Mouse (Mus musculus): ENCODE data around the gene H1fx. TPM values are rescaled to one million over a fixed set of nuclear protein-coding genes. Genes with fewer than 3 reads are reported as not detected.
"Not testable (repeated sequence)": the region's sequence is repeated elsewhere in the genome, so short reads cannot be mapped to it uniquely, and the experiment has no call there.

The H1fx gene
- polyA plus RNA-seq, 1 experiment, result 4.1 TPM

- Histone ChIP-seq H3K4me1 (ENCODE audit: control insufficient read depth, insufficient read depth, low read length) (no peaks in the 10 kb centered on the region), H3K4me3 (replicated peaks; ENCODE audit: extremely low read depth, low read depth, low read length) (no peak overlapping the region)
Measured at GRCm38 (mm10) chr6:88009209-88009608, 27.8 kb upstream of the H1fx start.

GRCm38 (mm10) chr6:88004773-88005172, 23.3 kb upstream of the H1fx start:
- not testable (repeated sequence) for H3K4me1 ChIP-seq (ENCODE audit: control insufficient read depth, insufficient read depth, low read length); H3K4me3 ChIP-seq (replicated peaks; ENCODE audit: extremely low read depth, low read depth, low read length); DNase-seq
- WGBS, result 80% methylated on average over 14 of the region's 14 CpGs

More at GRCm38 (mm10) chr6:88009209-88009608, 27.8 kb upstream of the H1fx start:
- 86% methylated on average over 4 of the region's 4 CpGs for WGBS
- TF ChIP-seq CTCF (IDR thresholded peaks at IDR 0.05; ENCODE audit: insufficient read depth, low read length) (no peak), POLR2A (IDR thresholded peaks at IDR 0.05; ENCODE audit: borderline replicate concordance, extremely low read depth, low read depth, low read length) (no peak)
- DNase-seq, result no peak

GRCm38 (mm10) chr6:88003439-88003838, 22.0 kb upstream of the H1fx start:
- Histone ChIP-seq H3K4me1 (ENCODE audit: control insufficient read depth, insufficient read depth, low read length) (no peaks in the 10 kb centered on the region), H3K4me3 (replicated peaks; ENCODE audit: extremely low read depth, low read depth, low read length) (no peak overlapping the region)
- no peak for DNase-seq
- 74% methylated on average over 4 of the region's 4 CpGs for WGBS
- TF ChIP-seq POLR2A (IDR thresholded peaks at IDR 0.05; ENCODE audit: borderline replicate concordance, extremely low read depth, low read depth, low read length), result no peak
- TF ChIP-seq CTCF (IDR thresholded peaks at IDR 0.05; ENCODE audit: insufficient read depth, low read length), result no peak

GRCm38 (mm10) chr6:87998358-87998757, 16.9 kb upstream of the H1fx start:
- Histone ChIP-seq H3K4me1 (ENCODE audit: control insufficient read depth, insufficient read depth, low read length) (0 out of 2 replicates have a peak, but pooled peaks cover 3% of the 10 kb centered on the region), H3K4me3 (replicated peaks; ENCODE audit: extremely low read depth, low read depth, low read length) (no peak overlapping the region)
- no peak for DNase-seq
- TF ChIP-seq POLR2A (IDR thresholded peaks at IDR 0.05; ENCODE audit: borderline replicate concordance, extremely low read depth, low read depth, low read length) (no peak), CTCF (IDR thresholded peaks at IDR 0.05; ENCODE audit: insufficient read depth, low read length) (no peak)
- WGBS, result 75% methylated on average over 4 of the region's 4 CpGs

GRCm38 (mm10) chr6:87997706-87998265, 16.3 kb upstream of the H1fx start:
- peak; percentile 78 for DNase-seq
- Histone ChIP-seq H3K4me3 (replicated peaks; ENCODE audit: extremely low read depth, low read depth, low read length) (no peak overlapping the region), H3K4me1 (ENCODE audit: control insufficient read depth, insufficient read depth, low read length) (0 out of 2 replicates have a peak, but pooled peaks cover 3% of the 10 kb centered on the region)
- WGBS, result 47% methylated on average over 7 of the region's 7 CpGs
- TF ChIP-seq CTCF (IDR thresholded peaks at IDR 0.05; ENCODE audit: insufficient read depth, low read length) (peak; percentile 47), POLR2A (IDR thresholded peaks at IDR 0.05; ENCODE audit: borderline replicate concordance, extremely low read depth, low read depth, low read length) (no peak)

- Histone ChIP-seq H3K4me3 (replicated peaks; ENCODE audit: extremely low read depth, low read depth, low read length) (no peak overlapping the region), H3K4me1 (ENCODE audit: control insufficient read depth, insufficient read depth, low read length) (0 out of 2 replicates have a peak, but pooled peaks cover 5% of the 10 kb centered on the region)
- WGBS, result 70% methylated on average over 9 of the region's 9 CpGs
- TF ChIP-seq CTCF (IDR thresholded peaks at IDR 0.05; ENCODE audit: insufficient read depth, low read length) (no peak), POLR2A (IDR thresholded peaks at IDR 0.05; ENCODE audit: borderline replicate concordance, extremely low read depth, low read depth, low read length) (no peak)
- no peak for DNase-seq
Measured at GRCm38 (mm10) chr6:87996606-87997005, 15.2 kb upstream of the H1fx start.

- H3K4me1 ChIP-seq (ENCODE audit: control insufficient read depth, insufficient read depth, low read length), result 0 out of 2 replicates have a peak, but pooled peaks cover 5% of the 10 kb centered on the region
- no peak for DNase-seq
- TF ChIP-seq CTCF (IDR thresholded peaks at IDR 0.05; ENCODE audit: insufficient read depth, low read length), result no peak
- no peak for TF ChIP-seq POLR2A (IDR thresholded peaks at IDR 0.05; ENCODE audit: borderline replicate concordance, extremely low read depth, low read depth, low read length)
- H3K4me3 ChIP-seq (replicated peaks; ENCODE audit: extremely low read depth, low read depth, low read length), result no peak overlapping the region
- WGBS, result 54% methylated on average over 4 of the region's 4 CpGs
Measured at GRCm38 (mm10) chr6:87995519-87995918, 14.1 kb upstream of the H1fx start.

GRCm38 (mm10) chr6:87993790-87994571, 12.5 kb upstream of the H1fx start:
- H3K4me3 ChIP-seq (replicated peaks; ENCODE audit: extremely low read depth, low read depth, low read length), result no peak overlapping the region
- DNase-seq, result no peak
- 20% methylated on average over 18 of the region's 18 CpGs for WGBS

GRCm38 (mm10) chr6:87992733-87993132, 11.3 kb upstream of the H1fx start:
- Histone ChIP-seq H3K4me3 (replicated peaks; ENCODE audit: extremely low read depth, low read depth, low read length) (no peak overlapping the region), H3K4me1 (ENCODE audit: control insufficient read depth, insufficient read depth, low read length) (0 out of 2 replicates have a peak, but pooled peaks cover 5% of the 10 kb centered on the region)
- WGBS, result 48% methylated on average over 6 of the region's 6 CpGs
- TF ChIP-seq POLR2A (IDR thresholded peaks at IDR 0.05; ENCODE audit: borderline replicate concordance, extremely low read depth, low read depth, low read length) (no peak), CTCF (IDR thresholded peaks at IDR 0.05; ENCODE audit: insufficient read depth, low read length) (no peak)
- peak; percentile 32 for DNase-seq

More at GRCm38 (mm10) chr6:87993790-87994571, 12.5 kb upstream of the H1fx start:
- no peak for TF ChIP-seq POLR2A (IDR thresholded peaks at IDR 0.05; ENCODE audit: borderline replicate concordance, extremely low read depth, low read depth, low read length)
- no peak for TF ChIP-seq CTCF (IDR thresholded peaks at IDR 0.05; ENCODE audit: insufficient read depth, low read length)
- H3K4me1 ChIP-seq (ENCODE audit: control insufficient read depth, insufficient read depth, low read length), result 0 out of 2 replicates have a peak, but pooled peaks cover 5% of the 10 kb centered on the region

- 97% methylated on average over 1 of the region's 1 CpGs for WGBS
- no peak for DNase-seq
- TF ChIP-seq POLR2A (IDR thresholded peaks at IDR 0.05; ENCODE audit: borderline replicate concordance, extremely low read depth, low read depth, low read length) (no peak), CTCF (IDR thresholded peaks at IDR 0.05; ENCODE audit: insufficient read depth, low read length) (no peak)
- Histone ChIP-seq H3K4me1 (ENCODE audit: control insufficient read depth, insufficient read depth, low read length) (0 out of 2 replicates have a peak, but pooled peaks cover 5% of the 10 kb centered on the region), H3K4me3 (replicated peaks; ENCODE audit: extremely low read depth, low read depth, low read length) (no peak overlapping the region)
Measured at GRCm38 (mm10) chr6:87991886-87992285, 10.4 kb upstream of the H1fx start.

Measured in lung, adult 2 months (tissue).